Mouse (Mus musculus) kidney, embryonic 14.5 days (tissue): ENCODE data around the gene Lim2. TPM values are rescaled to one million over a fixed set of nuclear protein-coding genes. Genes with fewer than 3 reads are reported as not detected.
A peak's percentile ranks its signal among the peaks of the same experiment; 100 is the strongest.

Experiments used
- ATAC-seq: fragments of 200-750 bp; cut with Nextera tagmentation; 2 replicates; pipeline ENCODE4 v1.8.0; 2017; ENCODE audit warnings: moderate number of reproducible peaks, mild to moderate bottlenecking, moderate TSS enrichment, moderate library complexity; ENCODE audit not compliant: low FRiP score, low TSS enrichment
- H3K27ac ChIP-seq: fragments of 300-500 bp; sonication (generic); 2 replicates; pipeline ENCODE4 v1.5.1; 2014; ENCODE audit warnings: low read depth, mild to moderate bottlenecking, low read length, moderate library complexity, mixed read lengths
- H3K27me3 ChIP-seq: fragments of 300-500 bp; sonication (generic); 2 replicates; pipeline ENCODE4 v1.6.1; 2014; ENCODE audit warnings: mild to moderate bottlenecking, low read length; ENCODE audit not compliant: control insufficient read depth, insufficient read depth
- H3K36me3 ChIP-seq: fragments of 300-500 bp; sonication (generic); 2 replicates; pipeline ENCODE4 v1.6.1; 2014; ENCODE audit warnings: low read length, mixed read lengths; ENCODE audit not compliant: control insufficient read depth, insufficient read depth
- H3K4me1 ChIP-seq: fragments of 300-500 bp; sonication (generic); 2 replicates; pipeline ENCODE4 v1.6.1; 2014; ENCODE audit warnings: low read length, mixed read lengths; ENCODE audit not compliant: control insufficient read depth, insufficient read depth
- H3K4me2 ChIP-seq: fragments of 300-500 bp; sonication (generic); replicated peaks from 2 replicates; pipeline ENCODE4 v1.6.1; 2014; ENCODE audit warnings: low read depth, mild to moderate bottlenecking, low read length
- H3K4me3 ChIP-seq: fragments of 300-500 bp; sonication (generic); 2 replicates; pipeline ENCODE4 v1.5.1; 2014; ENCODE audit warnings: mild to moderate bottlenecking, low read length
- H3K9ac ChIP-seq: fragments of 300-500 bp; sonication (generic); 2 replicates; pipeline ENCODE4 v1.6.1; 2014; ENCODE audit warnings: low read depth, mild to moderate bottlenecking, low read length, moderate library complexity
- H3K9me3 ChIP-seq: fragments of 300-500 bp; sonication (generic); 2 replicates; pipeline ENCODE4 v1.6.1; 2016; ENCODE audit warnings: low read length; ENCODE audit not compliant: control insufficient read depth
- WGBS: fragments of 180-500 bp; shearing (Covaris S2); extraction: QIAGEN DNeasy Blood & Tissue Kit; methylation state at CpG from one replicate; pipeline ENCODE4 v1.1.7; 2014; 5-methylcytosine and 5-hydroxymethylcytosine counted together
- microRNA-seq: library from miRNA; unstranded; fragments of <30 nt; microRNA quantifications from one replicate; pipeline ENCODE4, GENCODE M21; 2016
- polyA plus RNA-seq: library from polyadenylated mRNA; unstranded; fragments of >200 nt; fragmentation: Nextera tagmentation; extraction: Ambion mirVana; gene quantifications from 2 replicates; pipeline ENCODE4 v1.2.1, GENCODE M21; 2014

The Lim2 gene
- polyA plus RNA-seq, 1 experiment from 2014 or later, result not detected

- no peaks in the 10 kb centered on the region for H3K9me3 ChIP-seq
- H3K27me3 ChIP-seq, result peaks cover 8% of the 10 kb centered on the region; the same call in 1 of the 2 replicates
- no peak overlapping the region for H3K4me3 ChIP-seq
- 45% methylated on average over 8 of the region's 8 CpGs for WGBS
- H3K4me1 ChIP-seq, result no peaks in the 10 kb centered on the region
- H3K9ac ChIP-seq, result no peak overlapping the region
- no peak overlapping the region for H3K27ac ChIP-seq
- no peak overlapping the region for H3K4me2 ChIP-seq
- no peaks in the 10 kb centered on the region for H3K36me3 ChIP-seq
- ATAC-seq, result no peak
These were observed 42.9 kb downstream of the Lim2 start for GRCm38 (mm10) chr7:43470373-43470772.

GRCm38 (mm10) chr7:43475706-43476105 lies 48.2 kb downstream of the Lim2 start:
- no peak overlapping the region for H3K9ac ChIP-seq
- H3K27ac ChIP-seq, result no peak overlapping the region
- H3K9me3 ChIP-seq, result no peaks in the 10 kb centered on the region
- peaks cover 42% of the 10 kb centered on the region for H3K27me3 ChIP-seq
- ATAC-seq, result no peak; the same call in 1 of the 2 replicates
- no peak overlapping the region for H3K4me3 ChIP-seq
- H3K36me3 ChIP-seq, result no peaks in the 10 kb centered on the region
- WGBS, result 8% methylated on average over 23 of the region's 23 CpGs
- no peak overlapping the region for H3K4me2 ChIP-seq
- no peaks in the 10 kb centered on the region for H3K4me1 ChIP-seq

- Histone ChIP-seq H3K9me3 (no peaks in the 10 kb centered on the region), H3K4me3 (no peak overlapping the region; the same call in 1 of the 2 replicates), H3K36me3 (no peaks in the 10 kb centered on the region), H3K27ac (no peak overlapping the region), H3K4me2 (0 out of 2 replicates have a peak overlapping the region, but pooled peaks have one; percentile 13), H3K4me1 (no peaks in the 10 kb centered on the region), H3K27me3 (peaks cover 42% of the 10 kb centered on the region), H3K9ac (no peak overlapping the region)
- WGBS, result 5% methylated on average over 13 of the region's 13 CpGs
- peak; percentile 32; the same call in 1 of the 2 replicates for ATAC-seq
These were observed 48.9 kb downstream of the Lim2 start for GRCm38 (mm10) chr7:43476376-43476775.

- ATAC-seq, result no peak
- Histone ChIP-seq H3K36me3 (no peaks in the 10 kb centered on the region), H3K9ac (no peak overlapping the region), H3K27ac (no peak overlapping the region), H3K9me3 (no peaks in the 10 kb centered on the region), H3K4me2 (no peak overlapping the region), H3K27me3 (peaks cover 25% of the 10 kb centered on the region), H3K4me1 (0 out of 2 replicates have a peak, but pooled peaks cover 6% of the 10 kb centered on the region), H3K4me3 (no peak overlapping the region)
- 78% methylated on average over 3 of the region's 3 CpGs for WGBS
These were observed 53.7 kb downstream of the Lim2 start for GRCm38 (mm10) chr7:43481191-43481590.

- no peaks in the 10 kb centered on the region for H3K9me3 ChIP-seq
- H3K36me3 ChIP-seq, result no peaks in the 10 kb centered on the region
- H3K4me1 ChIP-seq, result 0 out of 2 replicates have a peak, but pooled peaks cover 6% of the 10 kb centered on the region
- WGBS, result 36% methylated on average over 8 of the region's 8 CpGs
- H3K4me2 ChIP-seq, result no peak overlapping the region
- H3K4me3 ChIP-seq, result no peak overlapping the region
- no peak overlapping the region for H3K27ac ChIP-seq
- H3K9ac ChIP-seq, result no peak overlapping the region
- H3K27me3 ChIP-seq, result peaks cover 16% of the 10 kb centered on the region; the same call in 1 of the 2 replicates
- ATAC-seq, result peak; percentile 80
These were observed 54.7 kb downstream of the Lim2 start for GRCm38 (mm10) chr7:43482090-43482716.

- 6% methylated on average over 10 of the region's 10 CpGs for WGBS
- H3K9me3 ChIP-seq, result no peaks in the 10 kb centered on the region
- H3K27ac ChIP-seq, result no peak overlapping the region
- peaks cover 7% of the 10 kb centered on the region; the same call in 1 of the 2 replicates for H3K27me3 ChIP-seq
- no peak overlapping the region for H3K4me3 ChIP-seq
- H3K36me3 ChIP-seq, result no peaks in the 10 kb centered on the region
- 0 out of 2 replicates have a peak, but pooled peaks cover 6% of the 10 kb centered on the region for H3K4me1 ChIP-seq
- ATAC-seq, result no peak; the same call in 1 of the 2 replicates
- no peak overlapping the region for H3K4me2 ChIP-seq
- no peak overlapping the region for H3K9ac ChIP-seq
These were observed 55.8 kb downstream of the Lim2 start for GRCm38 (mm10) chr7:43483236-43483635.

Small RNA genes lying within 50 kb of the gene (microRNA-seq; reads per million reads assigned to microRNA genes)
- gene Mir7051, result 1.9 reads per million

Other genes starting within 250 kb of the Lim2 start
- gene Zfp715, start 114.4 kb upstream of the Lim2 start, polyA plus RNA-seq, result 9.0 and 14.7 TPM in 2 replicates
- not detected in 2 replicates for gene Siglecf, start 76.3 kb upstream of the Lim2 start, polyA plus RNA-seq
- 1.7 and 1.9 TPM in 2 replicates for gene Siglecg, start 19.5 kb upstream of the Lim2 start, polyA plus RNA-seq
- 0.41 TPM in 1 of 2 replicates, not detected in the other for gene Nkg7, start 9.4 kb downstream of the Lim2 start, polyA plus RNA-seq
- gene Cldnd2, start 13.1 kb downstream of the Lim2 start, polyA plus RNA-seq, result not detected in 2 replicates
- gene Etfb, start 16.4 kb downstream of the Lim2 start, polyA plus RNA-seq, result 323 and 358 TPM in 2 replicates
- 0.27 TPM in 1 of 2 replicates, not detected in the other for gene Gm45233, start 16.5 kb downstream of the Lim2 start, polyA plus RNA-seq
- 2.9 and 3.6 TPM in 2 replicates for gene Vsig10l, start 35.5 kb downstream of the Lim2 start, polyA plus RNA-seq
- 0.72 and 0.84 TPM in 2 replicates for gene Iglon5, start 62.4 kb downstream of the Lim2 start, polyA plus RNA-seq
- not detected in 2 replicates for gene 4931406B18Rik, start 78.3 kb downstream of the Lim2 start, polyA plus RNA-seq
- gene Cd33, start 116.8 kb downstream of the Lim2 start, polyA plus RNA-seq, result 0.85 and 1.7 TPM in 2 replicates
- 2.0 and 4.0 TPM in 2 replicates for gene Zfp658, start 134.6 kb downstream of the Lim2 start, polyA plus RNA-seq
- 9.9 and 14.1 TPM in 2 replicates for gene Zfp719, start 151.9 kb downstream of the Lim2 start, polyA plus RNA-seq
- gene Zfp819, start 179.5 kb downstream of the Lim2 start, polyA plus RNA-seq, result 0.19 and 0.23 TPM in 2 replicates
- gene Ceacam18, start 207.0 kb downstream of the Lim2 start, polyA plus RNA-seq, result not detected in 2 replicates
- gene Siglece, start 232.5 kb downstream of the Lim2 start, polyA plus RNA-seq, result 0.39 and 0.95 TPM in 2 replicates
- 11.4 and 12.6 TPM in 2 replicates for gene Ctu1, start 244.3 kb downstream of the Lim2 start, polyA plus RNA-seq